Mouse (Mus musculus) ES-Bruce4 (cell line): ENCODE measurements around the gene Lipo1.
"Not testable (repeated sequence)": the region's sequence is repeated elsewhere in the genome, so short reads cannot be mapped to it uniquely, and the experiment has no call there.

Source experiments
- CTCF ChIP-seq: IDR thresholded peaks from one replicate; pipeline ENCODE4 v1.8.1; 2011; ENCODE audit warnings: low read depth, low read length
- POLR2A ChIP-seq: IDR thresholded peaks from one replicate; pipeline ENCODE4 v1.8.1; 2011; ENCODE audit warnings: low read length; ENCODE audit not compliant: insufficient read depth

DNA sequence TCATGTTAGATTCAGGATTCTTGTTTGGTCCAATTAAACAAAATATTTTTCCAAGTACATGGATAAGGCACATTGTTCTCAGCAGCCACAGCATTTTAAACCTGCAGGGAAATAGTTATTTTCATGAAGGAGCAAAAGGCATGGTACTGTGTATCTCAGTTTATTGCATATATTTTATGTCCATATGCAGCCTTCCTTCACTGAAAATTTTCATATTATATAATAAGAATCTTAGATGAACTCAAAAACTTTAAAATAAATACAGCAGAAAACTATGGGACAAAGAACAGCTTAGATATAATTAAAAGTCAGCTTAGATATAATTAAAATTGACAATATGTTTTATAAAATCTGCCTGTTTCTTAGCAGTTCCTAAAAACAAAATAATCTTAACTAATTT lies at the start of gene Lipo1:
- TF ChIP-seq CTCF, POLR2A: not testable (repeated sequence)
